Mouse (Mus musculus) lung, postnatal 0 days (tissue): ENCODE results near the gene Nup107. TPM values are rescaled to one million over a fixed set of nuclear protein-coding genes. Genes with fewer than 3 reads are reported as not detected.

Experiments
- ATAC-seq: fragments of 200-750 bp; cut with Nextera tagmentation; 2 replicates; pipeline ENCODE4 v1.8.0; 2017; ENCODE audit warnings: moderate library complexity
- DNase-seq: peaks from one replicate; pipeline ENCODE4 v3.0.0-alpha.2; 2016; ENCODE audit warnings: low spot score
- H3K27ac ChIP-seq: fragments of 300-500 bp; sonication (generic); 2 replicates; pipeline ENCODE4 v1.5.1; 2014; ENCODE audit warnings: antibody characterized with exemption, mild to moderate bottlenecking, low read length, mixed read lengths
- H3K27me3 ChIP-seq: fragments of 300-500 bp; sonication (generic); replicated peaks from 2 replicates; pipeline ENCODE4 v1.6.1; 2014; ENCODE audit warnings: low read length, mixed read lengths; ENCODE audit not compliant: insufficient read depth
- H3K36me3 ChIP-seq: fragments of 300-500 bp; sonication (generic); 2 replicates; pipeline ENCODE4 v1.6.1; 2014; ENCODE audit warnings: low read length, mixed read lengths; ENCODE audit not compliant: insufficient read depth
- H3K4me1 ChIP-seq: fragments of 300-500 bp; sonication (generic); 2 replicates; pipeline ENCODE4 v1.6.1; 2014; ENCODE audit warnings: antibody characterized with exemption, low read depth, low read length, mixed read lengths; ENCODE audit not compliant: insufficient read depth
- H3K4me2 ChIP-seq: fragments of 300-500 bp; sonication (generic); replicated peaks from 2 replicates; pipeline ENCODE4 v1.6.1; 2014; ENCODE audit warnings: low read depth, mild to moderate bottlenecking, low read length, moderate library complexity, mixed read lengths
- H3K4me3 ChIP-seq: fragments of 300-500 bp; sonication (generic); 2 replicates; pipeline ENCODE4 v1.5.1; 2014; ENCODE audit warnings: low read depth, low read length
- H3K9ac ChIP-seq: fragments of 300-500 bp; sonication (generic); replicated peaks from 2 replicates; pipeline ENCODE4 v1.6.1; 2014; ENCODE audit warnings: low read depth, mild to moderate bottlenecking
- H3K9me3 ChIP-seq: fragments of 300-500 bp; sonication (generic); 2 replicates; pipeline ENCODE4 v1.6.1; 2016; ENCODE audit warnings: low read length, mixed read lengths
- CTCF ChIP-seq: IDR thresholded peaks from 2 replicates; pipeline ENCODE4 v1.5.1; 2016; ENCODE audit warnings: antibody characterized with exemption, mild to moderate bottlenecking
- EP300 ChIP-seq: IDR thresholded peaks from 2 replicates; pipeline ENCODE4 v1.6.1; 2016; ENCODE audit warnings: antibody characterized with exemption, mild to moderate bottlenecking, control low read depth
- WGBS: fragments of 180-500 bp; shearing (Covaris S2); extraction: QIAGEN DNeasy Blood & Tissue Kit; methylation state at CpG from one replicate; pipeline ENCODE4 v1.1.7; 2014; 5-methylcytosine and 5-hydroxymethylcytosine counted together
- polyA plus RNA-seq: library from polyadenylated mRNA; unstranded; fragments of >200 nt; fragmentation: Nextera tagmentation; extraction: Ambion mirVana; gene quantifications from 2 replicates; pipeline ENCODE4 v1.2.1, GENCODE M21; 2015

Gene Nup107
- polyA plus RNA-seq, 1 experiment from 2014 or later = 15.2 TPM

- DNase-seq (no peak), ATAC-seq (no peak)
- no peaks in the 10 kb centered on the region for H3K27me3 ChIP-seq
- no peak overlapping the region for H3K9ac ChIP-seq
- 0 out of 2 replicates have a peak overlapping the region, but pooled peaks have one; percentile 2 for H3K27ac ChIP-seq
- WGBS = 72% methylated on average over 2 of the region's 2 CpGs
- TF ChIP-seq CTCF (no peak), EP300 (no peak)
- H3K4me3 ChIP-seq = no peak overlapping the region
- H3K9me3 ChIP-seq = no peaks in the 10 kb centered on the region
- no peak overlapping the region for H3K4me2 ChIP-seq
- no peaks in the 10 kb centered on the region for H3K36me3 ChIP-seq
- no peaks in the 10 kb centered on the region for H3K4me1 ChIP-seq
Observed at GRCm38 (mm10) chr10:117743182-117743581, 49.3 kb downstream of the Nup107 start.

- TF ChIP-seq CTCF (no peak), EP300 (no peak)
- Histone ChIP-seq H3K27me3 (no peaks in the 10 kb centered on the region), H3K36me3 (no peaks in the 10 kb centered on the region), H3K27ac (no peak overlapping the region), H3K4me1 (no peaks in the 10 kb centered on the region), H3K9ac (no peak overlapping the region), H3K4me2 (no peak overlapping the region), H3K9me3 (no peaks in the 10 kb centered on the region), H3K4me3 (no peak overlapping the region)
- DNase-seq (no peak), ATAC-seq (no peak)
- 87% methylated on average over 4 of the region's 4 CpGs for WGBS
Observed at GRCm38 (mm10) chr10:117742618-117743017, 49.9 kb downstream of the Nup107 start.

GRCm38 (mm10) chr10:117741698-117742475 is 50.6 kb downstream of the Nup107 start:
- no peaks in the 10 kb centered on the region for H3K4me1 ChIP-seq
- 0 out of 2 replicates have a peak, but pooled peaks cover 6% of the 10 kb centered on the region for H3K36me3 ChIP-seq
- WGBS = 76% methylated on average over 15 of the region's 15 CpGs
- no peak overlapping the region for H3K4me3 ChIP-seq
- no peak for ATAC-seq
- no peak for DNase-seq
- H3K27ac ChIP-seq = 0 out of 2 replicates have a peak overlapping the region, but pooled peaks have one; percentile 10
- H3K9ac ChIP-seq = no peak overlapping the region
- no peaks in the 10 kb centered on the region for H3K9me3 ChIP-seq
- TF ChIP-seq CTCF (no peak), EP300 (no peak)
- no peak overlapping the region for H3K4me2 ChIP-seq
- no peaks in the 10 kb centered on the region for H3K27me3 ChIP-seq

- Histone ChIP-seq H3K9me3 (no peaks in the 10 kb centered on the region), H3K27ac (0 out of 2 replicates have a peak overlapping the region, but pooled peaks have one; percentile 10), H3K9ac (no peak overlapping the region), H3K36me3 (0 out of 2 replicates have a peak, but pooled peaks cover 6% of the 10 kb centered on the region), H3K4me3 (no peak overlapping the region), H3K4me1 (no peaks in the 10 kb centered on the region), H3K4me2 (no peak overlapping the region), H3K27me3 (no peaks in the 10 kb centered on the region)
- WGBS = 72% methylated on average over 9 of the region's 9 CpGs
- no peak for ATAC-seq
- no peak for DNase-seq
- TF ChIP-seq CTCF (no peak), EP300 (no peak)
Observed at GRCm38 (mm10) chr10:117740921-117741320, 51.6 kb downstream of the Nup107 start.

- WGBS = 97% methylated on average over 10 of the region's 10 CpGs
- H3K36me3 ChIP-seq = 0 out of 2 replicates have a peak, but pooled peaks cover 6% of the 10 kb centered on the region
- no peak for ATAC-seq
Observed at GRCm38 (mm10) chr10:117740171-117740570, 52.3 kb downstream of the Nup107 start.

GRCm38 (mm10) chr10:117739648-117739948 is 52.9 kb downstream of the Nup107 start:
- no peaks in the 10 kb centered on the region for H3K4me1 ChIP-seq
- no peak for TF ChIP-seq CTCF
- TF ChIP-seq EP300 = no peak
- H3K4me2 ChIP-seq = no peak overlapping the region
- H3K36me3 ChIP-seq = 0 out of 2 replicates have a peak, but pooled peaks cover 6% of the 10 kb centered on the region
- ATAC-seq (no peak), DNase-seq (no peak)
- no peaks in the 10 kb centered on the region for H3K27me3 ChIP-seq
- 89% methylated on average over 6 of the region's 6 CpGs for WGBS
- no peak overlapping the region for H3K27ac ChIP-seq
- no peak overlapping the region for H3K4me3 ChIP-seq
- H3K9ac ChIP-seq = no peak overlapping the region
- H3K9me3 ChIP-seq = no peaks in the 10 kb centered on the region

More at GRCm38 (mm10) chr10:117740171-117740570, 52.3 kb downstream of the Nup107 start:
- Histone ChIP-seq H3K4me2 (no peak overlapping the region), H3K9me3 (no peaks in the 10 kb centered on the region), H3K27ac (no peak overlapping the region), H3K4me3 (no peak overlapping the region), H3K27me3 (no peaks in the 10 kb centered on the region), H3K9ac (no peak overlapping the region), H3K4me1 (no peaks in the 10 kb centered on the region)
- TF ChIP-seq CTCF = no peak
- TF ChIP-seq EP300 = no peak
- no peak for DNase-seq
